Mouse (Mus musculus) yolk sac, embryonic 10.5 days (tissue): Measurements from ENCODE around the gene Cdh20.

Source experiments
- DNase-seq: peaks from one replicate; pipeline ENCODE4 v3.0.0-alpha.2; 2017; ENCODE audit warnings: low spot score

Cdh20 gene

DNA sequence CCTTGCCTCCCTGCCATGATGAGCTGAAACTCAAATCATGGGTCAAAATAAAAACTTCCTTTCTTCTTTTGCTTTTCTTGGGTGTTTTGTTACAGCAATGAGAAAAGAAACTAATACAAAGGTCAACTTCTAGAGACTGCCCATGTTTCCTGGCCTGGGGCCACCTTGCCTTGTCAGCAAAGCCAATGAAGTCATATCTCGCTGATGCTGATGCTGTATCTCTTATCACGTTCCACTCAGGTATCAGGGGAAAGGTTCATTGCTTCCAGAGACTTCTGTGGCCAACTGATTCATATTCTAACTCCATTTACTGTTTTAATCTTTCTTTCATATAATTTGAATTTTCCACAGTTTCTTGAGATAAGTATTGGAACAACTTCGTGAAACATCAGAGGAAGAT lies 273.3 kb downstream of the Cdh20 start:
- DNase-seq, result no peak
